Mouse (Mus musculus) liver, postnatal 0 days (tissue): ENCODE results near the gene Ifit2. TPM values are rescaled to one million over a fixed set of nuclear protein-coding genes. Genes with fewer than 3 reads are reported as not detected.

Experiments used
- ATAC-seq: fragments of 200-750 bp; cut with Nextera tagmentation; 2 replicates; pipeline ENCODE4 v1.8.0; 2017; ENCODE audit warnings: mild to moderate bottlenecking, moderate library complexity
- DNase-seq: peaks from one replicate; pipeline ENCODE4 v3.0.0-alpha.2; 2016
- H3K27ac ChIP-seq: fragments of 300-500 bp; sonication (generic); 2 replicates; pipeline ENCODE4 v1.5.1; 2014; ENCODE audit warnings: antibody characterized with exemption, moderate library complexity, mild to moderate bottlenecking, low read depth
- H3K27me3 ChIP-seq: fragments of 300-500 bp; sonication (generic); 2 replicates; pipeline ENCODE4 v1.6.1; 2014; ENCODE audit warnings: low read length, control low read depth, mixed read lengths; ENCODE audit not compliant: insufficient read depth
- H3K36me3 ChIP-seq: fragments of 300-500 bp; sonication (generic); replicated peaks from 2 replicates; pipeline ENCODE4 v1.6.1; 2014; ENCODE audit warnings: mild to moderate bottlenecking, control low read depth, low read length, moderate library complexity, mixed read lengths; ENCODE audit not compliant: insufficient read depth
- H3K4me1 ChIP-seq: fragments of 300-500 bp; sonication (generic); 2 replicates; pipeline ENCODE4 v1.6.1; 2014; ENCODE audit warnings: antibody characterized with exemption, mild to moderate bottlenecking, control low read depth; ENCODE audit not compliant: insufficient read depth
- H3K4me2 ChIP-seq: fragments of 300-500 bp; sonication (generic); 2 replicates; pipeline ENCODE4 v1.6.1; 2014; ENCODE audit warnings: low read depth, mild to moderate bottlenecking, low read length, moderate library complexity, mixed read lengths
- H3K4me3 ChIP-seq: fragments of 300-500 bp; sonication (generic); 2 replicates; pipeline ENCODE4 v1.5.1; 2014; ENCODE audit warnings: low read depth, low read length
- H3K9ac ChIP-seq: fragments of 300-500 bp; sonication (generic); replicated peaks from 2 replicates; pipeline ENCODE4 v1.6.1; 2014; ENCODE audit warnings: mild to moderate bottlenecking, moderate library complexity
- H3K9me3 ChIP-seq: fragments of 300-500 bp; sonication (generic); 2 replicates; pipeline ENCODE4 v1.6.1; 2016; ENCODE audit warnings: mild to moderate bottlenecking, control low read depth, low read length, mixed read lengths
- CTCF ChIP-seq: sonication (generic); IDR thresholded peaks from 2 replicates; pipeline ENCODE4 v1.5.1; 2016; ENCODE audit warnings: antibody characterized with exemption, low read depth
- EP300 ChIP-seq: IDR thresholded peaks from 2 replicates; pipeline ENCODE4 v1.6.1; 2016; ENCODE audit warnings: antibody characterized with exemption, low read depth, mild to moderate bottlenecking
- WGBS: fragments of 180-500 bp; shearing (Covaris S2); extraction: QIAGEN DNeasy Blood & Tissue Kit; methylation state at CpG from one replicate; pipeline ENCODE4 v1.1.7; 2014; ENCODE audit not compliant: insufficient replicate concordance; 5-methylcytosine and 5-hydroxymethylcytosine counted together
- polyA plus RNA-seq: library from polyadenylated mRNA; unstranded; fragments of >200 nt; fragmentation: Nextera tagmentation; extraction: Ambion mirVana; gene quantifications from 2 replicates; pipeline ENCODE4 v1.2.1, GENCODE M21; 2015

Ifit2 gene
- polyA plus RNA-seq, 1 experiment from 2014 or later = 3.7 TPM

GRCm38 (mm10) chr19:34532061-34532751 lies 18.3 kb upstream of the Ifit2 start:
- DNase-seq (no peak), ATAC-seq (peak; percentile 84)
- Histone ChIP-seq H3K27me3 (no peaks in the 10 kb centered on the region), H3K36me3 (no peaks in the 10 kb centered on the region), H3K4me3 (no peak overlapping the region), H3K4me2 (no peak overlapping the region), H3K9ac (no peak overlapping the region), H3K4me1 (peaks cover 5% of the 10 kb centered on the region), H3K27ac (peak overlapping the region; percentile 70), H3K9me3 (no peaks in the 10 kb centered on the region)
- TF ChIP-seq EP300 = no peak
- TF ChIP-seq CTCF = no peak
- WGBS = 77% methylated on average over 4 of the region's 4 CpGs

- H3K9ac ChIP-seq = no peak overlapping the region
- no peaks in the 10 kb centered on the region for H3K4me1 ChIP-seq
- no peak overlapping the region for H3K4me2 ChIP-seq
- H3K9me3 ChIP-seq = no peaks in the 10 kb centered on the region
- H3K36me3 ChIP-seq = no peaks in the 10 kb centered on the region
- TF ChIP-seq CTCF = no peak
- no peak for TF ChIP-seq EP300
- no peak for DNase-seq
- ATAC-seq = no peak
- 46% methylated on average over 1 of the region's 1 CpGs for WGBS
- H3K27ac ChIP-seq = no peak overlapping the region
- H3K27me3 ChIP-seq = no peaks in the 10 kb centered on the region
- no peak overlapping the region for H3K4me3 ChIP-seq
Measured at GRCm38 (mm10) chr19:34539422-34539821, 11.1 kb upstream of the Ifit2 start.

GRCm38 (mm10) chr19:34546211-34546610 lies 4.3 kb upstream of the Ifit2 start:
- WGBS = 89% methylated on average over 4 of the region's 4 CpGs
- no peaks in the 10 kb centered on the region for H3K27me3 ChIP-seq
- no peaks in the 10 kb centered on the region for H3K4me1 ChIP-seq
- no peak for ATAC-seq
- no peak overlapping the region for H3K9ac ChIP-seq
- no peak overlapping the region for H3K4me3 ChIP-seq
- H3K27ac ChIP-seq = no peak overlapping the region
- no peaks in the 10 kb centered on the region for H3K9me3 ChIP-seq
- TF ChIP-seq EP300 (no peak), CTCF (no peak)
- H3K4me2 ChIP-seq = no peak overlapping the region
- no peaks in the 10 kb centered on the region for H3K36me3 ChIP-seq
- DNase-seq = no peak

- no peak overlapping the region for H3K4me3 ChIP-seq
- no peak overlapping the region for H3K9ac ChIP-seq
- no peaks in the 10 kb centered on the region for H3K27me3 ChIP-seq
- peak; percentile 89 for TF ChIP-seq CTCF
- TF ChIP-seq EP300 = no peak
- peaks cover 6% of the 10 kb centered on the region; the same call in 1 of the 2 replicates for H3K4me1 ChIP-seq
- DNase-seq (peak; percentile 88), ATAC-seq (no peak)
- H3K27ac ChIP-seq = no peak overlapping the region
- H3K4me2 ChIP-seq = no peak overlapping the region
- H3K36me3 ChIP-seq = no peaks in the 10 kb centered on the region
- no peaks in the 10 kb centered on the region for H3K9me3 ChIP-seq
- WGBS = 30% methylated on average over 7 of the region's 7 CpGs
Measured at GRCm38 (mm10) chr19:34547976-34548375, 2.5 kb upstream of the Ifit2 start.

GRCm38 (mm10) chr19:34550205-34550533 lies 325 bp upstream of the Ifit2 start:
- no peak overlapping the region for H3K27ac ChIP-seq
- DNase-seq = no peak
- H3K27me3 ChIP-seq = no peaks in the 10 kb centered on the region
- H3K4me1 ChIP-seq = peaks cover 8% of the 10 kb centered on the region; the same call in 1 of the 2 replicates
- H3K4me2 ChIP-seq = peak overlapping the region; percentile 73
- WGBS = 31% methylated on average over 4 of the region's 4 CpGs
- H3K9ac ChIP-seq = peak overlapping the region; percentile 28; the same call in 1 of the 2 replicates
- TF ChIP-seq EP300 (no peak), CTCF (no peak)
- peak overlapping the region; percentile 52 for H3K4me3 ChIP-seq
- no peak for ATAC-seq
- no peaks in the 10 kb centered on the region for H3K36me3 ChIP-seq
- no peaks in the 10 kb centered on the region for H3K9me3 ChIP-seq

- ATAC-seq (no peak), DNase-seq (no peak)
- Histone ChIP-seq H3K36me3 (no peaks in the 10 kb centered on the region), H3K9me3 (no peaks in the 10 kb centered on the region), H3K27me3 (no peaks in the 10 kb centered on the region), H3K4me3 (no peak overlapping the region), H3K27ac (peak overlapping the region; percentile 46; the same call in 1 of the 2 replicates), H3K4me2 (peak overlapping the region; percentile 41), H3K4me1 (peaks cover 8% of the 10 kb centered on the region; the same call in 1 of the 2 replicates), H3K9ac (peak overlapping the region; percentile 21; the same call in 1 of the 2 replicates)
- 50% methylated on average over 5 of the region's 5 CpGs for WGBS
- TF ChIP-seq EP300 = no peak
- no peak for TF ChIP-seq CTCF
Measured at GRCm38 (mm10) chr19:34551981-34552380, 1.5 kb downstream of the Ifit2 start.
